Mouse (Mus musculus): Measurements from ENCODE around the gene Plekha4. TPM values are rescaled to one million over a fixed set of nuclear protein-coding genes. Genes with fewer than 3 reads are reported as not detected.

Plekha4 gene
- total and polyA plus RNA-seq, 3 experiments = 0.12 to 0.65 TPM; not detected in 1

- Histone ChIP-seq H3K9me3 (replicated peaks; ENCODE audit: insufficient read depth, low read length) (no peaks in the 10 kb centered on the region), H3K36me3 (ENCODE audit: control insufficient read depth in 1 of 2, insufficient read depth in 2 of 2, low read length in 2 of 2) (peaks cover 0 to 22% of the 10 kb centered on the region in 2 experiments; a peak in 2 of 4 replicates), H3K4me3 (ENCODE audit: control insufficient read depth in 1 of 2, insufficient read depth in 1 of 2, low read depth in 2 of 2, low read length in 2 of 2) (no peak overlapping the region), H3K4me1 (ENCODE audit: control insufficient read depth in 1 of 2, insufficient read depth in 2 of 2, low read length in 2 of 2) (peaks cover 4 to 7% of the 10 kb centered on the region in 2 experiments; a peak in 3 of 4 replicates), H3K27ac (ENCODE audit: control insufficient read depth, low read depth, low read length) (no peak overlapping the region), H3K79me2 (ENCODE audit: control insufficient read depth, insufficient read depth, low read length, poor library complexity) (peaks cover 7% of the 10 kb centered on the region), H3K9ac (ENCODE audit: control insufficient read depth, low read depth, low read length, poor library complexity, severe bottlenecking) (no peak overlapping the region), H3K27me3 (ENCODE audit: control insufficient read depth in 1 of 2, insufficient read depth in 2 of 2, low read length in 2 of 2) (no peaks in the 10 kb centered on the region)
- no peak for DNase-seq (ENCODE audit: low read depth, low spot score)
- no peak for TF ChIP-seq EP300 (IDR thresholded peaks at IDR 0.05; ENCODE audit: low read depth in 1 of 2, low read length in 2 of 2)
- no peak for TF ChIP-seq MAZ (IDR thresholded peaks at IDR 0.05; ENCODE audit: low read depth, low read length)
- no peak for TF ChIP-seq RAD21 (IDR thresholded peaks at IDR 0.05; ENCODE audit: low read depth, low read length)
- no peak for TF ChIP-seq MAX (IDR thresholded peaks at IDR 0.05; ENCODE audit: low read length)
- TF ChIP-seq SMC3 (IDR thresholded peaks at IDR 0.05; ENCODE audit: low read depth, low read length) = no peak
Measured at GRCm38 (mm10) chr7:45518618-45519017, 7.5 kb upstream of the Plekha4 start.

DNA sequence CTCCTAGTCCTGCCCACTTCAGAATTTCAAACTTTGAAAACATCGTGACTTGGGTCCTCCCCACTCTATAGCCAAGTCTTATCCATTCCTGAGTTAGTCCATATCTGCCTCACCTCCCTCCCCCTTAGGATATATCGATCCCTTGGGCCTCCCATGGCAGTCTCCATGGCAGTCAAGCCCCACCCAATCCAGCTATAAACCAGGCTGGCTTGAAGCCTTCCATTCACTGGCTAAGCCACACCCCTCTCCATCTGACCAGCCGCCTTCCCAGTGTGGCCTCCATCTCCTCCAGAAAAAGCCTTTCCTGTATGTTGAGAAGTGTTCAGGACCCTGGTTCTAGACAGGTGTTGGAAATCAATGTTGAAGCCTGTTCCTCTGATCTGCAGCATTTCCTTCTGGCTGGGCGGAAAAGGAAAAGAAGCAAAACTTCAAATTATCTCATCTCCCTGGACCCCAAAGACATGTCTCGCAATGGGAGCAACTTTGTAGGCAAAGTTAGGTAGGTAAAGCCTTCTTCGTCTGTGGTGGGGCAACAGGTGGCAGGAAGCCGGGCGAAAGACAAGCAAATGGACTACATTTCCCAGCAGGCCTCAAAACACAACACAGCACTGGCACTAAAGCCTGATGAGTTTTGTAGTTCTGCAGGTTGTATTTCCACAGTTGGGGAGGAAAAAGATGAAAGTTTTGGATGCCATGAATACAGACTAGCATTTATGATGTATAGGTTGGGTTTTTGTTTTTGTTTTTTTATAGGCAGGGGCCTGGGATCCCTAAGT, 6.6 kb upstream of the Plekha4 start:
- peaks cover 4 to 11% of the 10 kb centered on the region in 2 experiments; a peak in 3 of 4 replicates for H3K4me1 ChIP-seq (ENCODE audit: control insufficient read depth in 1 of 2, insufficient read depth in 2 of 2, low read length in 2 of 2)
- no peak overlapping the region for H3K9ac ChIP-seq (ENCODE audit: control insufficient read depth, low read depth, low read length, poor library complexity, severe bottlenecking)

GRCm38 (mm10) chr7:45520605-45521004, 5.5 kb upstream of the Plekha4 start:
- Histone ChIP-seq H3K79me2 (ENCODE audit: control insufficient read depth, insufficient read depth, low read length, poor library complexity) (peaks cover 23% of the 10 kb centered on the region), H3K4me3 (ENCODE audit: control insufficient read depth in 1 of 2, insufficient read depth in 1 of 2, low read depth in 2 of 2, low read length in 2 of 2) (no peak overlapping the region), H3K9ac (ENCODE audit: control insufficient read depth, low read depth, low read length, poor library complexity, severe bottlenecking) (no peak overlapping the region; the same call in 1 of the 2 replicates), H3K36me3 (ENCODE audit: control insufficient read depth in 1 of 2, insufficient read depth in 2 of 2, low read length in 2 of 2) (peaks cover 0 to 26% of the 10 kb centered on the region in 2 experiments; a peak in 2 of 4 replicates), H3K27ac (ENCODE audit: control insufficient read depth, low read depth, low read length) (no peak overlapping the region), H3K27me3 (ENCODE audit: control insufficient read depth in 1 of 2, insufficient read depth in 2 of 2, low read length in 2 of 2) (no peaks in the 10 kb centered on the region), H3K9me3 (replicated peaks; ENCODE audit: insufficient read depth, low read length) (no peaks in the 10 kb centered on the region), H3K4me1 (ENCODE audit: control insufficient read depth in 1 of 2, insufficient read depth in 2 of 2, low read length in 2 of 2) (peaks cover 4 to 12% of the 10 kb centered on the region in 2 experiments; a peak in 3 of 4 replicates)
- DNase-seq (ENCODE audit: low read depth, low spot score) = no peak
- TF ChIP-seq MAZ (IDR thresholded peaks at IDR 0.05; ENCODE audit: low read depth, low read length) = no peak
- no peak for TF ChIP-seq CHD2 (IDR thresholded peaks at IDR 0.05; ENCODE audit: low read length)
- TF ChIP-seq E2F4 (IDR thresholded peaks at IDR 0.05; ENCODE audit: borderline replicate concordance, low read depth, low read length) = no peak
- TF ChIP-seq MEF2A (IDR thresholded peaks at IDR 0.05; ENCODE audit: extremely low read depth, insufficient replicate concordance, low read depth, low read length, poor library complexity, severe bottlenecking) = no peak
- TF ChIP-seq CHD1 (IDR thresholded peaks at IDR 0.05; ENCODE audit: low read depth, low read length) = no peak
- TF ChIP-seq ZNF384 (IDR thresholded peaks at IDR 0.05; ENCODE audit: low read depth, low read length) = no peak
- no peak for TF ChIP-seq BHLHE40 (IDR thresholded peaks at IDR 0.05; ENCODE audit: borderline replicate concordance, low read depth, low read length)
- TF ChIP-seq MAX (IDR thresholded peaks at IDR 0.05; ENCODE audit: low read length) = no peak
- no peak for TF ChIP-seq MYC (IDR thresholded peaks at IDR 0.05; ENCODE audit: low read depth, low read length)
- TF ChIP-seq POLR2A (IDR thresholded peaks at IDR 0.05; ENCODE audit: control insufficient read depth in 1 of 2, insufficient read depth in 1 of 2, low read depth in 1 of 2, low read length in 2 of 2, poor library complexity in 1 of 2) = no peak

More for the DNA sequence above, 6.6 kb upstream of the Plekha4 start:
- Histone ChIP-seq H3K9me3 (replicated peaks; ENCODE audit: insufficient read depth, low read length) (no peaks in the 10 kb centered on the region), H3K4me3 (ENCODE audit: control insufficient read depth in 1 of 2, insufficient read depth in 1 of 2, low read depth in 2 of 2, low read length in 2 of 2) (no peak overlapping the region), H3K36me3 (ENCODE audit: control insufficient read depth in 1 of 2, insufficient read depth in 2 of 2, low read length in 2 of 2) (peaks cover 0 to 25% of the 10 kb centered on the region in 2 experiments; a peak in 2 of 4 replicates), H3K27ac (ENCODE audit: control insufficient read depth, low read depth, low read length) (no peak overlapping the region), H3K79me2 (ENCODE audit: control insufficient read depth, insufficient read depth, low read length, poor library complexity) (peaks cover 14% of the 10 kb centered on the region), H3K27me3 (ENCODE audit: control insufficient read depth in 1 of 2, insufficient read depth in 2 of 2, low read length in 2 of 2) (no peaks in the 10 kb centered on the region)
- DNase-seq (ENCODE audit: low read depth, low spot score) = no peak
- no peak for TF ChIP-seq NELFE (IDR thresholded peaks at IDR 0.05; ENCODE audit: low read depth, low read length)
- TF ChIP-seq HCFC1 (IDR thresholded peaks at IDR 0.05; ENCODE audit: low read depth, low read length) = peak; percentile 88
- TF ChIP-seq EP300 (IDR thresholded peaks at IDR 0.05; ENCODE audit: low read depth in 1 of 2, low read length in 2 of 2) = no peak
- TF ChIP-seq SIN3A (IDR thresholded peaks at IDR 0.05; ENCODE audit: low read length) = no peak

Measured in MEL (cell line).